Mouse (Mus musculus) CH12.LX (cell line): Measurements from ENCODE around the gene Cryzl1. TPM values are rescaled to one million over a fixed set of nuclear protein-coding genes. Genes with fewer than 3 reads are reported as not detected.

Source experiments
- DNase-seq: peaks from one replicate; pipeline ENCODE4 v3.0.0-alpha.2; 2013; ENCODE audit errors: extremely low read depth
- H3K27ac ChIP-seq: 2 replicates; pipeline ENCODE4 v1.5.1; 2012; ENCODE audit warnings: low read depth, mild to moderate bottlenecking, control low read depth, moderate library complexity; ENCODE audit not compliant: insufficient read depth
- H3K27me3 ChIP-seq: replicated peaks from 2 replicates; pipeline ENCODE3; 2012; ENCODE audit warnings: inconsistent platforms
- H3K36me3 ChIP-seq, 2 experiments: replicated peaks in 1 of 2; 2 replicates each; pipeline versions ENCODE3 to v1.6.1; 2012; ENCODE audit warnings: inconsistent platforms in 1 of 2, low read length in 1 of 2, mild to moderate bottlenecking in 1 of 2, mixed read lengths in 1 of 2, moderate library complexity in 1 of 2; ENCODE audit not compliant: control insufficient read depth in 1 of 2, insufficient read depth in 1 of 2
- H3K4me1 ChIP-seq, 2 experiments: 2 replicates each; pipeline ENCODE4 v1.6.1; 2012; ENCODE audit warnings: inconsistent platforms in 1 of 2, moderate library complexity in 1 of 2; ENCODE audit not compliant: insufficient read depth in 2 of 2, control insufficient read depth in 1 of 2
- H3K4me2 ChIP-seq: 2 replicates; pipeline ENCODE4 v1.6.1; 2012; ENCODE audit warnings: low read depth, mild to moderate bottlenecking, control low read depth; ENCODE audit not compliant: poor library complexity, insufficient read depth, severe bottlenecking
- H3K4me3 ChIP-seq, 3 experiments: fragments of 150-350 bp in 1 of 3; sonication (generic) in 1 of 3; replicated peaks in 1 of 3; 2 replicates each; pipeline versions ENCODE3 to v1.5.1; 2011 to 2012; ENCODE audit warnings: low read depth in 2 of 3, low read length in 2 of 3, mild to moderate bottlenecking in 2 of 3, moderate library complexity in 2 of 3, control low read depth in 1 of 3, improper control_type of control experiment in 1 of 3, inconsistent platforms in 1 of 3, mixed read lengths in 1 of 3; ENCODE audit not compliant: poor library complexity in 1 of 3
- H3K79me2 ChIP-seq: replicated peaks from 2 replicates; pipeline ENCODE4 v1.6.1; 2012; ENCODE audit warnings: mild to moderate bottlenecking, moderate library complexity; ENCODE audit not compliant: control insufficient read depth, poor library complexity, insufficient read depth, severe bottlenecking; ENCODE audit errors: extremely low read depth
- H3K9ac ChIP-seq: 2 replicates; pipeline ENCODE4 v1.6.1; 2012; ENCODE audit warnings: low read depth, mild to moderate bottlenecking, control low read depth, moderate library complexity; ENCODE audit not compliant: insufficient read depth
- H3K9me3 ChIP-seq: replicated peaks from 2 replicates; pipeline ENCODE3; 2012; ENCODE audit warnings: low read length, inconsistent platforms, mixed read lengths
- CHD1 ChIP-seq: IDR thresholded peaks from 2 replicates; pipeline ENCODE4 v1.6.1; 2012; ENCODE audit warnings: low read depth, low read length, improper control_type of control experiment, inconsistent platforms
- E2F4 ChIP-seq: IDR thresholded peaks from 2 replicates; pipeline ENCODE4 v1.6.1; 2011; ENCODE audit warnings: low read depth, low read length, improper control_type of control experiment; ENCODE audit not compliant: insufficient replicate concordance
- ELF1 ChIP-seq: IDR thresholded peaks from 2 replicates; pipeline ENCODE4 v1.6.1; 2014; ENCODE audit warnings: low read depth, mild to moderate bottlenecking, inconsistent platforms, low read length, improper control_type of control experiment
- GABPA ChIP-seq: IDR thresholded peaks from 2 replicates; pipeline ENCODE4 v1.6.1; 2012; ENCODE audit warnings: low read depth, low read length, improper control_type of control experiment, inconsistent platforms; ENCODE audit not compliant: insufficient replicate concordance
- IRF4 ChIP-seq: IDR thresholded peaks from 2 replicates; pipeline ENCODE4 v1.6.1; 2014; ENCODE audit warnings: low read depth, mild to moderate bottlenecking, inconsistent platforms, low read length, improper control_type of control experiment
- JUN ChIP-seq: IDR thresholded peaks from 2 replicates; pipeline ENCODE4 v1.6.1; 2011; ENCODE audit warnings: low read depth, mild to moderate bottlenecking, low read length, improper control_type of control experiment, moderate library complexity; ENCODE audit not compliant: insufficient read depth
- KAT2A ChIP-seq: IDR thresholded peaks from 2 replicates; pipeline ENCODE4 v1.6.1; 2012; ENCODE audit warnings: low read length, improper control_type of control experiment, inconsistent platforms; ENCODE audit not compliant: insufficient replicate concordance
- MAFK ChIP-seq: IDR thresholded peaks from 2 replicates; pipeline ENCODE4 v1.6.1; 2011; ENCODE audit warnings: low read length, improper control_type of control experiment; ENCODE audit not compliant: insufficient replicate concordance
- MAZ ChIP-seq: IDR thresholded peaks from 2 replicates; pipeline ENCODE4 v1.6.1; 2012; ENCODE audit warnings: low read depth, mild to moderate bottlenecking, inconsistent platforms, low read length, improper control_type of control experiment, moderate library complexity
- NELFE ChIP-seq: IDR thresholded peaks from 2 replicates; pipeline ENCODE4 v1.6.1; 2011; ENCODE audit warnings: low read depth, low read length, improper control_type of control experiment
- NRF1 ChIP-seq: IDR thresholded peaks from 2 replicates; pipeline ENCODE4 v1.6.1; 2014; ENCODE audit warnings: low read depth, mild to moderate bottlenecking, inconsistent platforms, low read length, improper control_type of control experiment, moderate library complexity
- PAX5 ChIP-seq: IDR thresholded peaks from 2 replicates; pipeline ENCODE4 v1.6.1; 2012; ENCODE audit warnings: low read length, inconsistent platforms, mixed read lengths
- POLR2AphosphoS2 ChIP-seq: IDR thresholded peaks from 2 replicates; pipeline ENCODE4 v1.6.1; 2011; ENCODE audit warnings: low read depth, low read length, improper control_type of control experiment
- SMC3 ChIP-seq: IDR thresholded peaks from 2 replicates; pipeline ENCODE4 v1.6.1; 2011; ENCODE audit warnings: low read depth, low read length, improper control_type of control experiment
- TBP ChIP-seq: conservative IDR thresholded peaks from 2 replicates; pipeline ENCODE4 v1.6.1; 2011; ENCODE audit warnings: low read depth, low read length, improper control_type of control experiment
- UBTF ChIP-seq: IDR thresholded peaks from 2 replicates; pipeline ENCODE4 v1.6.1; 2012; ENCODE audit warnings: low read depth, mild to moderate bottlenecking, inconsistent platforms, low read length, improper control_type of control experiment, moderate library complexity
- ZKSCAN1 ChIP-seq: IDR thresholded peaks from 2 replicates; pipeline ENCODE4 v1.6.1; 2012; ENCODE audit warnings: low read depth, inconsistent platforms, low read length, improper control_type of control experiment, borderline replicate concordance
- ZNF384 ChIP-seq: IDR thresholded peaks from 2 replicates; pipeline ENCODE4 v1.6.1; 2012; ENCODE audit warnings: low read depth, low read length, improper control_type of control experiment, inconsistent platforms
- dilution Hi-C: fragments of 300-500 bp; cut with MboI; formaldehyde crosslinking; loops from 2 replicates; pipeline ENCODE4 v1.14.3; 2020; ENCODE audit warnings: low sequenced_read_pairs; ENCODE audit not compliant: extremely low pct_unique_long_range_greater_than_20kb, extremely low pct_ligation_motif_present
- in situ Hi-C: fragments of 300-500 bp; cut with MboI; formaldehyde crosslinking; loops from 3 replicates; pipeline ENCODE4 v1.14.3; 2019; ENCODE audit warnings: low sequenced_read_pairs, low pct_ligation_motif_present, low pct_unique_long_range_greater_than_20kb, mixed read lengths
- polyA plus RNA-seq: library from polyadenylated mRNA; unstranded; fragments of >175 nt; gene quantifications from 2 replicates; pipeline ENCODE4 v1.2.1, GENCODE M21; 2012; ENCODE audit warnings: low read depth; ENCODE audit not compliant: insufficient read length
- total RNA-seq, 2 experiments: library from RNA; depleted of rRNA; stranded (reverse); fragments of 300-350 nt in 1 of 2; fragments of >200 nt in 1 of 2; gene quantifications; 2 replicates each; pipeline ENCODE4 v1.2.3; 2012 to 2014

Cryzl1 gene
- total and polyA plus RNA-seq, 3 experiments: 105 to 115 (median 111) TPM

DNA sequence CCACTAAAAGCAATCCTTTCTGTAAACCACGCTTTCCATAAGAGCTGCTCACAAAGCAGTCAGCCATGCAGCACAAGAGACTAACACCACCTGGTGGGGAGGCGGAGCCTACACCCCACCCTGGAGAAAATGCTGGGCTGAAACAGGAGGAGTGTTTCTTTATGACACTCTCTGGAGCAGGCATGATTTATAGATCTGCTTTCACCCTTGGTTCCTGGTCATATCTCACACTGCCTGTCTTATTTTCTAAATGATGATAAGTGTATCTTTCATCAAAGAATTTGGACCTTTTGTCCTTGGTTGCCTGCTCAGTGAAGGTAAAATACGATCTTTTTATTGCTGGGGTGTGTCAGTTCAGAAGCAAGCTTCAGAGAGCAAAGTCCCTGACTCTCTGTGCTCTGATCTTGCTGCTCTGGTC lies 26.0 kb downstream of the Cryzl1 start:
- Histone ChIP-seq H3K9ac (no peak overlapping the region), H3K4me1 (peaks cover 0 to 14% of the 10 kb centered on the region in 2 experiments; a peak in 1 of 4 replicates), H3K27ac (no peak overlapping the region), H3K9me3 (peaks cover 5% of the 10 kb centered on the region), H3K27me3 (no peaks in the 10 kb centered on the region), H3K36me3 (peaks cover 77 to 91% of the 10 kb centered on the region in 2 experiments), H3K4me2 (no peak overlapping the region), H3K4me3 (no peak overlapping the region), H3K79me2 (no peaks in the 10 kb centered on the region)
- dilution Hi-C loops (no loop called here), in situ Hi-C loops (loop anchor here (25.0 kb wide), 1 partner anchor 585 kb away; the partner anchor contains the start of gene Kcne2)
- no peak for DNase-seq
- TF ChIP-seq PAX5: no peak
- TF ChIP-seq POLR2AphosphoS2: no peak
- no peak for TF ChIP-seq NRF1
- TF ChIP-seq NELFE: no peak
- no peak for TF ChIP-seq ZKSCAN1
- TF ChIP-seq SMC3: no peak
- no peak for TF ChIP-seq JUN
- TF ChIP-seq ZNF384: no peak
- TF ChIP-seq UBTF: no peak
- TF ChIP-seq TBP: no peak
- TF ChIP-seq E2F4: no peak
- no peak for TF ChIP-seq IRF4
- no peak for TF ChIP-seq MAFK
- TF ChIP-seq CHD1: no peak
- no peak for TF ChIP-seq ELF1
- TF ChIP-seq GABPA: no peak
- no peak for TF ChIP-seq KAT2A
- TF ChIP-seq MAZ: no peak

GRCm38 (mm10) chr16:91701908-91702307 lies 26.9 kb downstream of the Cryzl1 start:
- H3K4me1 ChIP-seq: peaks cover 0 to 14% of the 10 kb centered on the region in 2 experiments; a peak in 1 of 4 replicates
- H3K4me3 ChIP-seq: no peak overlapping the region
- H3K27ac ChIP-seq: no peak overlapping the region
- H3K9me3 ChIP-seq: peaks cover 5% of the 10 kb centered on the region
- H3K36me3 ChIP-seq: peaks cover 75 to 90% of the 10 kb centered on the region in 2 experiments
- H3K27me3 ChIP-seq: no peaks in the 10 kb centered on the region
- H3K9ac ChIP-seq: no peak overlapping the region
- no peak overlapping the region for H3K4me2 ChIP-seq
- in situ Hi-C loops: loop anchor here (25.0 kb wide), 1 partner anchor 585 kb away; the partner anchor contains the start of gene Kcne2
- TF ChIP-seq POLR2AphosphoS2 (no peak), CHD1 (no peak)
- TF ChIP-seq, all 38 proteins: peak for 0
- DNase-seq: no peak
- no peaks in the 10 kb centered on the region for H3K79me2 ChIP-seq
- dilution Hi-C loops: no loop called here
